Mouse (Mus musculus): ENCODE measurements around the gene Triobp. TPM values are rescaled to one million over a fixed set of nuclear protein-coding genes. Genes with fewer than 3 reads are reported as not detected.

Triobp gene
- total RNA-seq, 1 experiment: 30.6 TPM

DNA sequence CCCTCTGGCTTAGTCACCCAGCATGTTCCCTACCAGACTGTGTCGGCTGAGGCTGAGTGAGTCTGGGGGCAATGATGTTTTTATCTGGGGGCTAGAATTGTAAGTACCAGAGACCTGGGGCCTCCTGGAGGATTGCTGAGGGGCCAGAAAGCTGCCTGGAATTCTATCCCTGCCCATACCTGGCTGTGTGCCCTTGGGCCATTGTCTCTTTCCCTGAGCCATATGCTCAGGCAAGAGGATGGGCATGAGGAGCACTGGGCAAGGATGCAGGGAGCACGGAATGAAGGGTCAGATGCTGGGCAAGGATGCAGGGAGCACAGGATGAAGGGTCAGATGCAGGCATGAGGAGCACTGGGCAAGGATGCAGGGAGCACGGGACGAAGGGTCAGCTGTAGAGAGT is 32.6 kb downstream of the Triobp start:
- Histone ChIP-seq H3K4me3 (ENCODE audit: insufficient read depth in 1 of 2, low read depth in 1 of 2, low read length in 2 of 2, poor library complexity in 1 of 2, severe bottlenecking in 1 of 2) (no peak overlapping the region), H3K36me3 (ENCODE audit: control insufficient read depth, insufficient read depth, low read length, poor library complexity, severe bottlenecking) (no peaks in the 10 kb centered on the region), H3K27ac (ENCODE audit: insufficient read depth, low read depth, low read length, poor library complexity, severe bottlenecking) (no peak overlapping the region), H3K9ac (ENCODE audit: insufficient read depth, low read depth, low read length, poor library complexity, severe bottlenecking) (no peak overlapping the region), H3K9me3 (ENCODE audit: control insufficient read depth, insufficient read depth, low read depth, low read length) (no peaks in the 10 kb centered on the region), H3K4me1 (ENCODE audit: control insufficient read depth in 2 of 2, insufficient read depth in 2 of 2, low read length in 2 of 2, poor library complexity in 1 of 2) (peaks cover 0 to 11% of the 10 kb centered on the region in 2 experiments; a peak in 1 of 4 replicates)
- no peak for DNase-seq (ENCODE audit: low read depth, low spot score)
- in situ Hi-C loops (cut with MboI; ENCODE audit: low sequenced_read_pairs in 2 of 2, unreplicated experiment in 2 of 2): no loop called here
- TF ChIP-seq MAFK (IDR thresholded peaks at IDR 0.05; ENCODE audit: insufficient read depth, low read depth, low read length): no peak
- no peak for TF ChIP-seq ZC3H11A (IDR thresholded peaks at IDR 0.05; ENCODE audit: borderline replicate concordance, low read depth, low read length)
- no peak for TF ChIP-seq HCFC1 (IDR thresholded peaks at IDR 0.05; ENCODE audit: borderline replicate concordance, insufficient read depth, low read length)
- no peak for TF ChIP-seq CHD2 (IDR thresholded peaks at IDR 0.05; ENCODE audit: low read depth, low read length)
- no peak for TF ChIP-seq ZNF384 (IDR thresholded peaks at IDR 0.05; ENCODE audit: low read depth, low read length)

DNA sequence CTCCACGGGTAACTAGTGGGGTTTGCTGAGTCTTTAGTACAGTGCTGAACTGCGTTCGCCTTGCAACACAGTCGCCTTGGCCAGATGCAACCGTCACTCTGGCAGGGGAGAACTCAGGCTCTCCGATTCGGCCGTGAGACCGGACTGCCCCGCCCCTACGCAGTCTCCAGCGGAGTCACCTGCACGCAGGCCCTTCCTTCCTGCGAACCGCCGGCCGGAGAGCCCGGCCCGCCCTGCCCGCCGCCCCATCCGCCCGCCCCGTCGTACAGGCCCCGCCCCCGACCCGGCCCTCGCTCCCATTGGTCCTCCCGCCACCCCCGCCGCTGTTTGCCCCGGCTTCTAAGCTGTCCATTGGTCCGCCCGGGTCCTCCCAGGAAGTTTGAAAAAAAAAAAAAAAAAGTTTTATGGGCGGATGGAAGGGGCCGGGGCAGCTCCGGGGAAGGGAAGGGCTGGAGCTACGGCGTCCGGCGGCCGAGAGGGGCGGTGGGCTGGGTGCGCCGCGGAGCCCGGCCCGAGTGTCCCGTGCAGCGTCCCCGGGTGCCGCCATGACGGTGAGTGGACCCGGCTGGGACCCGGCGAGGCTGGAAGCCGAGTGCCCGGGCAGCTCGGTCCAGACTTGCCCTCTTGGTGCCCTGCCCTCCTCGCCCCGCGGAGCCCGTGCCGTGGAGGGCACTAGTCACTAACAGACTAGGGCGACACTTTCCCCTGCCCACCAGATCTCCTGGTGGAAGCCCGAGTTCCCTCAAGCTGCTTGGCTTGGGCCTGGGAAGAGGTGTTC is 35.3 kb downstream of the Triobp start:
- TF ChIP-seq MAFK (IDR thresholded peaks at IDR 0.05; ENCODE audit: insufficient read depth, low read depth, low read length): 0 out of 2 replicates have a peak, but pooled peaks have one; percentile 4
- no peak for TF ChIP-seq CHD2 (IDR thresholded peaks at IDR 0.05; ENCODE audit: low read depth, low read length)
- TF ChIP-seq ZNF384 (IDR thresholded peaks at IDR 0.05; ENCODE audit: low read depth, low read length): peak; percentile 98
- no peak for TF ChIP-seq HCFC1 (IDR thresholded peaks at IDR 0.05; ENCODE audit: borderline replicate concordance, insufficient read depth, low read length)
- no peak for TF ChIP-seq ZC3H11A (IDR thresholded peaks at IDR 0.05; ENCODE audit: borderline replicate concordance, low read depth, low read length)
- H3K9me3 ChIP-seq (ENCODE audit: control insufficient read depth, insufficient read depth, low read depth, low read length): no peaks in the 10 kb centered on the region
- peak; percentile 86 for DNase-seq (ENCODE audit: low read depth, low spot score)
- H3K36me3 ChIP-seq (ENCODE audit: control insufficient read depth, insufficient read depth, low read length, poor library complexity, severe bottlenecking): no peaks in the 10 kb centered on the region
- H3K27ac ChIP-seq (ENCODE audit: insufficient read depth, low read depth, low read length, poor library complexity, severe bottlenecking): peak overlapping the region; percentile 74
- peaks cover 0 to 13% of the 10 kb centered on the region in 2 experiments; a peak in 1 of 4 replicates for H3K4me1 ChIP-seq (ENCODE audit: control insufficient read depth in 2 of 2, insufficient read depth in 2 of 2, low read length in 2 of 2, poor library complexity in 1 of 2)
- H3K4me3 ChIP-seq (ENCODE audit: insufficient read depth in 1 of 2, low read depth in 1 of 2, low read length in 2 of 2, poor library complexity in 1 of 2, severe bottlenecking in 1 of 2): peak overlapping the region; percentile 80 to 100
- in situ Hi-C loops (cut with MboI; ENCODE audit: low sequenced_read_pairs in 2 of 2, unreplicated experiment in 2 of 2): no loop called here
- H3K9ac ChIP-seq (ENCODE audit: insufficient read depth, low read depth, low read length, poor library complexity, severe bottlenecking): peak overlapping the region; percentile 74

DNA sequence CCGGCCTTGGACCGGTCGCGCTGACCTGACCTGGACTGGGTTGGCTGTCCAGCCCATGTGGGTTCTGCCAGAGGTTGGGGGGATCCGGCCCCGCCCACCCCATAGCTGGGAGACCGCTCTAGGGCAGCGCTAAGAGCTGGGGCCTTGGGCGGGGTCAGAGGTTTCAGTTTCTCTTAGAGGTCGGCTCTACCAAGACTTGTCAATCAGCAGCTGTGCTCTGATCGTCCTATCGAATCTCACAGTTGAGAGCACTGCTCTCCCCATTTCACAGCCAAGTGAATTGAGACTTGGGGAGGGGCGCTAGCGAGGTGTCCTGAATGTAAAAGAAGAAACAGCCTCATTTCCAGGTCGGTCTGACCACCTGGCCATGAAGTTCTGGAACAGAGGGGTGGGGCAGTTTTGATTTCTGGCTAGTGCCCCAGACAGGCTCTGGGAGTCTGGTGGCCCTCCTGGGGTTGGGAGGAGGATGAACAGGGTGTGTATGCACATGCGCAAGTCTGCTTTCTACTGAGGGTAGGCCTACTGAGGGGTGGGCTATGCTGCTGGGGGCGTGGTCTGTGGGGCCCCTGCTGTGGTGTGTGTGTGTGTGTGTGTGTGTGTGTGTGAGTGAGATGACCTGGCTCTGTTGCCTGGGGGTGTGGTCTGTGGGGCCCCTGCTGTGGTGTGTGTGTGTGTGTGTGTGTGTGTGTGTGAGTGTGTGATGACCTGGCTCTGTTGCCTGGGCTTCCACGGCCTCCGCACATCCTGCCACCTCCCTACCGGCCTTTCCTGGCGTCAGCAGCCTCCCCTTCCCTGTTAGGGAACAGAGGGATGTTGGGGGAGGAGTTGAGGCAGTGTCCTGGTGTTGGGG is 36.1 kb downstream of the Triobp start:
- in situ Hi-C loops (cut with MboI; ENCODE audit: low sequenced_read_pairs in 2 of 2, unreplicated experiment in 2 of 2): no loop called here

DNA sequence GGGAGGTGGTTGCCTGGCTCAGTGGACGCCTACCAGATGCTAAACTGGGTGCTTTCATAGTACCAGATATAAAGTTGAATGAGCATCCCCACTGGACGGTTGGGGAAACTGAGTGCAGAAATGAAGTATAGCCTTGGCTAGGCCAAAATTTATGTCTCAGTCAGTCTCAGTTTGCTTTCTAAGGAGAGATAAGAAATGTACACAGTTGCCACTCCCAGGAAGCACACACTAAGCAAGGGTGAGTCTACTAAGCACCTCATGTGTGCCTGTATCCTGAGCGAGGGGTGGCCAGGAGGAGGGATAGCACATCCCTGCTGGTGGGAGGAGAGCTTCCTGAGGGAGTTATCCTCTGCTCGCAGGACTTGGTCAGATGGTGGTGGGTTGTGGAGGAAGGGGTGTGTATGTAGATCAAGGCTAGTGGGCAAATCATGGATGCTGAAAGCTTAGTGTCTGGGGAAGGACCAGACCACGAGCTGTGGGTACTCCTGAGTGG is 36.8 kb downstream of the Triobp start:
- no peak overlapping the region for H3K9ac ChIP-seq (ENCODE audit: insufficient read depth, low read depth, low read length, poor library complexity, severe bottlenecking)
- no peaks in the 10 kb centered on the region for H3K9me3 ChIP-seq (ENCODE audit: control insufficient read depth, insufficient read depth, low read depth, low read length)
- no peak for TF ChIP-seq ZC3H11A (IDR thresholded peaks at IDR 0.05; ENCODE audit: borderline replicate concordance, low read depth, low read length)
- no peak for TF ChIP-seq HCFC1 (IDR thresholded peaks at IDR 0.05; ENCODE audit: borderline replicate concordance, insufficient read depth, low read length)
- no peak for TF ChIP-seq MAFK (IDR thresholded peaks at IDR 0.05; ENCODE audit: insufficient read depth, low read depth, low read length)
- no peak for TF ChIP-seq CHD2 (IDR thresholded peaks at IDR 0.05; ENCODE audit: low read depth, low read length)
- no peak for TF ChIP-seq ZNF384 (IDR thresholded peaks at IDR 0.05; ENCODE audit: low read depth, low read length)
- no peak for DNase-seq (ENCODE audit: low read depth, low spot score)
- H3K4me1 ChIP-seq (ENCODE audit: control insufficient read depth in 2 of 2, insufficient read depth in 2 of 2, low read length in 2 of 2, poor library complexity in 1 of 2): peaks cover 0 to 11% of the 10 kb centered on the region in 2 experiments; a peak in 1 of 4 replicates
- H3K36me3 ChIP-seq (ENCODE audit: control insufficient read depth, insufficient read depth, low read length, poor library complexity, severe bottlenecking): no peaks in the 10 kb centered on the region
- in situ Hi-C loops (cut with MboI; ENCODE audit: low sequenced_read_pairs in 2 of 2, unreplicated experiment in 2 of 2): no loop called here
- H3K4me3 ChIP-seq (ENCODE audit: insufficient read depth in 1 of 2, low read depth in 1 of 2, low read length in 2 of 2, poor library complexity in 1 of 2, severe bottlenecking in 1 of 2): no peak overlapping the region
- no peak overlapping the region; the same call in 1 of the 2 replicates for H3K27ac ChIP-seq (ENCODE audit: insufficient read depth, low read depth, low read length, poor library complexity, severe bottlenecking)

More for the DNA sequence above, 36.1 kb downstream of the Triobp start:
- no peaks in the 10 kb centered on the region for H3K9me3 ChIP-seq (ENCODE audit: control insufficient read depth, insufficient read depth, low read depth, low read length)
- peak overlapping the region; percentile 74 for H3K27ac ChIP-seq (ENCODE audit: insufficient read depth, low read depth, low read length, poor library complexity, severe bottlenecking)
- peak overlapping the region; percentile 80 to 100 for H3K4me3 ChIP-seq (ENCODE audit: insufficient read depth in 1 of 2, low read depth in 1 of 2, low read length in 2 of 2, poor library complexity in 1 of 2, severe bottlenecking in 1 of 2)
- peak; percentile 86 for DNase-seq (ENCODE audit: low read depth, low spot score)
- H3K9ac ChIP-seq (ENCODE audit: insufficient read depth, low read depth, low read length, poor library complexity, severe bottlenecking): peak overlapping the region; percentile 74
- H3K4me1 ChIP-seq (ENCODE audit: control insufficient read depth in 2 of 2, insufficient read depth in 2 of 2, low read length in 2 of 2, poor library complexity in 1 of 2): peaks cover 0 to 12% of the 10 kb centered on the region in 2 experiments; a peak in 1 of 4 replicates
- TF ChIP-seq ZNF384 (IDR thresholded peaks at IDR 0.05; ENCODE audit: low read depth, low read length) (no peak), MAFK (IDR thresholded peaks at IDR 0.05; ENCODE audit: insufficient read depth, low read depth, low read length) (no peak), ZC3H11A (IDR thresholded peaks at IDR 0.05; ENCODE audit: borderline replicate concordance, low read depth, low read length) (no peak), CHD2 (IDR thresholded peaks at IDR 0.05; ENCODE audit: low read depth, low read length) (no peak), HCFC1 (IDR thresholded peaks at IDR 0.05; ENCODE audit: borderline replicate concordance, insufficient read depth, low read length) (no peak)
- H3K36me3 ChIP-seq (ENCODE audit: control insufficient read depth, insufficient read depth, low read length, poor library complexity, severe bottlenecking): no peaks in the 10 kb centered on the region

Data from ES-E14 (cell line).